Mouse (Mus musculus) midbrain, embryonic 16.5 days (tissue): ENCODE measurements at regions not wholly inside any gene's neighbourhood (a gene's known extent, or its start where the extent isn't known, plus 50 kb on each side); places are given as distances from the start of the nearest gene placed in this dataset.
A peak's percentile ranks its signal among the peaks of the same experiment; 100 is the strongest.

Experiments used
- ATAC-seq: fragments of 200-750 bp; cut with Nextera tagmentation; 2 replicates; pipeline ENCODE4 v1.8.0; 2017; ENCODE audit warnings: moderate TSS enrichment
- H3K27ac ChIP-seq: fragments of 300-500 bp; sonication (generic); 2 replicates; pipeline ENCODE4 v1.5.1; 2014; ENCODE audit warnings: mild to moderate bottlenecking, low read length, mixed read lengths
- H3K27me3 ChIP-seq: fragments of 300-500 bp; sonication (generic); 2 replicates; pipeline ENCODE4 v1.6.1; 2014; ENCODE audit warnings: low read depth, low read length, mixed read lengths; ENCODE audit not compliant: control insufficient read depth, insufficient read depth
- H3K36me3 ChIP-seq: fragments of 300-500 bp; sonication (generic); 2 replicates; pipeline ENCODE4 v1.6.1; 2014; ENCODE audit warnings: mild to moderate bottlenecking, low read length, moderate library complexity, mixed read lengths; ENCODE audit not compliant: control insufficient read depth, insufficient read depth
- H3K4me1 ChIP-seq: fragments of 300-500 bp; sonication (generic); 2 replicates; pipeline ENCODE4 v1.6.1; 2014; ENCODE audit warnings: mild to moderate bottlenecking, low read length, mixed read lengths; ENCODE audit not compliant: control insufficient read depth, insufficient read depth
- H3K4me2 ChIP-seq: fragments of 300-500 bp; sonication (generic); 2 replicates; pipeline ENCODE4 v1.6.1; 2014; ENCODE audit warnings: mild to moderate bottlenecking, low read length, mixed read lengths
- H3K4me3 ChIP-seq: fragments of 300-500 bp; sonication (generic); 2 replicates; pipeline ENCODE4 v1.5.1; 2014; ENCODE audit warnings: low read depth, mild to moderate bottlenecking, low read length, moderate library complexity, mixed read lengths
- H3K9ac ChIP-seq: fragments of 300-500 bp; sonication (generic); 2 replicates; pipeline ENCODE4 v1.6.1; 2014; ENCODE audit warnings: low read depth, low read length, mixed read lengths
- H3K9me3 ChIP-seq: fragments of 300-500 bp; sonication (generic); replicated peaks from 2 replicates; pipeline ENCODE4 v1.6.1; 2014; ENCODE audit warnings: mild to moderate bottlenecking, low read length, mixed read lengths; ENCODE audit not compliant: control insufficient read depth, poor library complexity, severe bottlenecking
- WGBS: fragments of 180-500 bp; shearing (Covaris S2); extraction: QIAGEN DNeasy Blood & Tissue Kit; methylation state at CpG from one replicate; pipeline ENCODE4 v1.1.7; 2014; 5-methylcytosine and 5-hydroxymethylcytosine counted together

DNA sequence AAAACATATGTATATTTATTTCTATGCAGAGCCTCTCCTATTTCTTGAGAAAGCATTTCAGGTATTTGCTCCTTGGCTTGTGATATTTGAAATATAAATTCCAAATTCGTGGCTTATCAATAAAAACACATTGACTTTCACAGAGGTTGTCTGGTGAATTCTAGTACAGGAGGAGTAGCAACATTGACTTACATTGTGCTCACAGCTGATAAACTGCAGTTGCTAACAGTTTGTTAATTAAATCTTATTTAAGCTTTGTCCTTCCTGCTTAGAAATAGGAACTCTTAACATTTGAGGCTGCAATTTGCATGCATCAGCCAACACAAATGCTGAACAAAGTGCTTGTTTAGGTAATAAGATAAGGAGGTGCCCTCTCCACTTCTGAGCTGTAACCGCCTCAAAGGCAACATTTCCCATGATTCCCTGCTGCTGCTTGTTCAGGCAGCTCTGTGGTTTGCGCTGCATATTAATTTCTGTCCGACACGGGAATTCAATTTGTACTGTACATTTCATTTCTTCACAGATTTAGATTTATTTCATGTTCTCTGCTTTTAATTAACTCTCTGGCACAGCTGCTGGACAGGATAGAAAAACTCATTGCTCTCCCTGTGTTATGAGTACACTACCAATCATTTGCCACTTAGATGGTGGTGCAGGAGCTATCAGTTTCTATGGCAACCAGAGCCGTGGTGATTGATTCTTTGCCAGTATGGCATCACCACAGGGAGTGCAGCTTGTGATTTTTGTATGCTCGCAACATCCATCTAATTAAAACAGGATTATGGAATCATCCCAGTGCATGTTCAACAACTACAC is 219.0 kb downstream of the Zfp352 start:
- ATAC-seq = peak; percentile 97
- H3K9me3 ChIP-seq = no peaks in the 10 kb centered on the region
- peak overlapping the region; percentile 32 for H3K4me2 ChIP-seq
- peaks cover 7% of the 10 kb centered on the region; the same call in 1 of the 2 replicates for H3K4me1 ChIP-seq
- H3K27ac ChIP-seq = peak overlapping the region; percentile 44
- peak overlapping the region; percentile 19 for H3K4me3 ChIP-seq
- H3K9ac ChIP-seq = no peak overlapping the region
- 27% methylated on average over 7 of the region's 7 CpGs for WGBS
- H3K36me3 ChIP-seq = no peaks in the 10 kb centered on the region
- H3K27me3 ChIP-seq = no peaks in the 10 kb centered on the region

DNA sequence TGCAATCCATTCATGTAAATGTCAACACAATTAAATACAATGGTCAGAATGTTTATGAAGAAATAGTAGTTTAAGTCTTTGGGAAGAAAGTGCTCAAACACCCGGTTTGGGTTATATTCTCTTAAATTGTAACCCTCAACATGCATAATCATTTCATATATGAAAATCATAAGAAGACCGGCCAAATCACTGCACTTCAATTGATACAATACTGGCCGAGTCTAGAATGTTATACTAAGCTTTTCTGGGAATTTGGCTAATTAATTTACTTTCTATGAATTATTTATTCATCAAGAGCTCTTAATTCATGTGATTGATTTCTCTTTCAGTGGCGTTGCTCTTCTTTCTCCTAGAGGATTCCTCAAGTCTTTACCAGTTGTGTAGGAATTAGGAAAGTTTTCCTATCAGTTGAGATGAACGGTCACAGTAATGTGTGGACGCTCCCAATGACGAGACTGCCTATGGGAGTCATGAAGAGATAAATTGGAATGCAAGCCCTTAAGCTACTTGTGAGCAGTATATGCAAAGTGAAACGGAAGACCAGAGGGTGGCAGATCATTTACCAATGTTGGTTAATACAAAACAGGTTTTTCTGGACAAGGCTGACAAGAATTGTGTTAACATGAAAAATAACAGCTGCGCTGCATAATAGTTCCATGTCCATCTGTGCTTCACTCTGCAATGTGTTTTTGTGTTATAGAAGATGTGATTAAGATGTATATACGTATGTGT is 219.7 kb downstream of the Zfp352 start:
- Histone ChIP-seq H3K4me2 (peak overlapping the region; percentile 32), H3K36me3 (no peaks in the 10 kb centered on the region), H3K9me3 (no peaks in the 10 kb centered on the region), H3K27me3 (no peaks in the 10 kb centered on the region), H3K27ac (peak overlapping the region; percentile 43; the same call in 1 of the 2 replicates), H3K9ac (no peak overlapping the region), H3K4me1 (peaks cover 7% of the 10 kb centered on the region; the same call in 1 of the 2 replicates), H3K4me3 (no peak overlapping the region; the same call in 1 of the 2 replicates)
- ATAC-seq = peak; percentile 52; the same call in 1 of the 2 replicates
- WGBS = 51% methylated on average over 10 of the region's 10 CpGs

DNA sequence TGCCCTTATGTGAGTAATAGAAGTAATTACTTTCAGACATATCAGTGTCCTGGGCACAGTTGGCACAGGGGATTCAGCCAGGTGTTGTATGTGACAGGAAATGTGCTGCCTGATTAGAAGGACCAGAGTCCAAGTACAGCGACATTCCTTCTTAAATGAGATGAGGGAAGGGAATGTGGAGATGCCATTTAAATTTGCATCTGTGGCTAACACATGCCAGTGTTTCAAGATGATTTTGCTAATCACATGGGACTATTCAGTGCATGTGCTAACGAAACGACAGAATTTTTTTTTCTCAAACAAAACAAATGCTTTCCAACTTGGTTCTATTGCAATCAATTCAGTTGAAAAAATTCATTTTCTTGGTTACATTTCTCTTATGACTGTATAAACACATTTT is 226.6 kb downstream of the Zfp352 start:
- no peak for ATAC-seq
- no peak overlapping the region for H3K27ac ChIP-seq
- no peaks in the 10 kb centered on the region for H3K4me1 ChIP-seq
- H3K4me3 ChIP-seq = no peak overlapping the region
- no peak overlapping the region for H3K4me2 ChIP-seq
- H3K27me3 ChIP-seq = no peaks in the 10 kb centered on the region
- no peaks in the 10 kb centered on the region for H3K36me3 ChIP-seq
- no peaks in the 10 kb centered on the region for H3K9me3 ChIP-seq
- WGBS = 69% methylated on average over 3 of the region's 3 CpGs
- no peak overlapping the region for H3K9ac ChIP-seq

DNA sequence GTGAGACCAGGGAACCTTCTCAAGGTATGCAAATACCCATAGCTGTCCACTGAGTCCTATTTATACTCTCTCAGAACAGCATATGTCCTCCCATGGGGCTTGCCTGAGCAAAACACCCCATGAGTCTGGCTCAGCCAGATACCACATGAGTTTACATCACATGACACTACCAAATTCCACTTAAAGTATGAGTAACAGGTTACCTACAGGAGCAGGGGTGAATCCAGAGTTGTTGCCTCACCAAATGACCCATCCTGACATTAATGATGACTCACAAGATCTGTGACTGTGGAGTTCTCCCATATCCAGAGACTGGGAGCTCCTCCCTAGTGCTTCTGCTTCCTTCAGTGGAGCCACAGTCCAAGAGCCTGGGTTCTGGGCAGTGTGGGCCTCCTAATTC is 234.0 kb downstream of the Zfp352 start:
- Histone ChIP-seq H3K9me3 (no peaks in the 10 kb centered on the region), H3K27ac (no peak overlapping the region), H3K4me1 (no peaks in the 10 kb centered on the region), H3K9ac (no peak overlapping the region), H3K27me3 (no peaks in the 10 kb centered on the region), H3K4me2 (no peak overlapping the region), H3K36me3 (no peaks in the 10 kb centered on the region), H3K4me3 (no peak overlapping the region)
- no peak for ATAC-seq

DNA sequence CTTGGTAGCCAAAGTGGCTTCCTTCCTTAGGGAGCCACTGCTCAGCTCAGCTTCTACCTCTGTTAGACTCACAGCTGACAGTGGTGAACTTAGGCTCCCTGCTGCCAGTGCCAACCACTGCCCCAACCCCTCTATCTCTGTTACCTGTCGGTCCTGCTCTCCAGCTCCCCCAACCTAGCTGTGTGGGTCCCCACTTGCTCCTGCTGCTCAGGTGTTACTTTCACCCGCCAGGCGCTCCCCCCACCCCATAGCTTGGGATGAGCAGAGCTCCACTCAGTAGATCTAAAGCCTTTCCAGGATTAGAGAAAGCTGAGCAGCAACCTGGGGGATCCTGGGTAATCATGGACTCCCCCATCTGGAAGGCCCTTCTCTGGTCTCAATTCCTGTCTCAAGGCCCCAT is 234.4 kb downstream of the Zfp352 start:
- ATAC-seq = no peak
- Histone ChIP-seq H3K4me1 (no peaks in the 10 kb centered on the region), H3K9me3 (no peaks in the 10 kb centered on the region), H3K9ac (no peak overlapping the region), H3K4me2 (no peak overlapping the region), H3K27ac (no peak overlapping the region), H3K36me3 (no peaks in the 10 kb centered on the region), H3K27me3 (no peaks in the 10 kb centered on the region), H3K4me3 (no peak overlapping the region)
- whole genome bisulfite sequencing = 95% methylated on average over 3 of the region's 3 CpGs

DNA sequence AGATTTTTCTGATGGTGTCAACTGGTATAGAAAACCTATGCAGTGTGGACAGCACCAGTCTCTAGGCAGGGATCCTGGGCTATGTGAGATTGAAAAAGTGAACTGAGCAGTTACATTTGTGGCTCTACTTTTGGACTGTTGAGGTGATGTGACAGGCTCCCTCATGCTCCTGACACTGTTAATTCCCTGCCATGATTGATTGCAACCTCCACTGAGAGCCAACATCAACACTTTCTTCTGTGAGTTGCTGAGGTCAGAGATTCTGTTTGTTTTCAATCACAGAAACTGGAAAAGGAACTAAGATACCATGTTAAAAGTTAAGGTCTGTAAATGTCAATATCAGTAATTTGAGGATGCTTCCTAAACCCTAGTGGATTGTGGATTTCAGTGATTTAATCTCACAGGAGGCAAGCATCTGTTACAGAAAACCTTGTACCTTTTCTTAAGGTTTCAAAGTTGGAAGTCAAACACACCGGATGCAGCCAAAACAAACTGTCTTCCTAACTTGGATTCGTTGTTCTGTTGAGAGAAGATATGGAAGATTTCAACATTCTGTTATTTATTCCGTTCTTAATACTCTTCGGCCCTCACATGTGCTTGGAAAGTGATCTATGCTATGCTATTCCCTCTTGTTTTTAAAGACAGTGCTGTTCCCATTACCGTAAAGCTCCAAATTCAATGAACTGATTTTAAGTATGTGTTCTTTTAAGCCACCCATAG is 278.4 kb downstream of the Zfp352 start:
- Histone ChIP-seq H3K4me3 (no peak overlapping the region), H3K27me3 (no peaks in the 10 kb centered on the region), H3K9ac (no peak overlapping the region), H3K27ac (no peak overlapping the region), H3K4me2 (no peak overlapping the region), H3K4me1 (no peaks in the 10 kb centered on the region), H3K9me3 (no peaks in the 10 kb centered on the region), H3K36me3 (no peaks in the 10 kb centered on the region)
- ATAC-seq = no peak
- 88% methylated on average over 5 of the region's 5 CpGs for WGBS
